Mouse (Mus musculus): ENCODE measurements around the gene C530008M17Rik. TPM values are rescaled to one million over a fixed set of nuclear protein-coding genes. Genes with fewer than 3 reads are reported as not detected.

C530008M17Rik gene
- polyA plus RNA-seq, 1 experiment: 0.48 TPM

GRCm38 (mm10) chr5:76769014-76769413 is 112.7 kb downstream of the C530008M17Rik start:
- H3K27ac ChIP-seq (ENCODE audit: insufficient read depth, low read depth, low read length): no peak overlapping the region
- H3K4me3 ChIP-seq (ENCODE audit: insufficient read depth, low read length): no peak overlapping the region
- TF ChIP-seq CTCF (IDR thresholded peaks at IDR 0.05; ENCODE audit: low read depth, low read length): no peak
- H3K4me1 ChIP-seq (ENCODE audit: control insufficient read depth, insufficient read depth, low read length): peaks cover 5% of the 10 kb centered on the region

GRCm38 (mm10) chr5:76769572-76769971 is 113.3 kb downstream of the C530008M17Rik start:
- H3K27ac ChIP-seq (ENCODE audit: insufficient read depth, low read depth, low read length): no peak overlapping the region
- H3K4me3 ChIP-seq (ENCODE audit: insufficient read depth, low read length): no peak overlapping the region
- no peak for TF ChIP-seq POLR2A (IDR thresholded peaks at IDR 0.05; ENCODE audit: borderline replicate concordance, low read depth, low read length)
- no peak for TF ChIP-seq CTCF (IDR thresholded peaks at IDR 0.05; ENCODE audit: low read depth, low read length)
- peaks cover 5% of the 10 kb centered on the region for H3K4me1 ChIP-seq (ENCODE audit: control insufficient read depth, insufficient read depth, low read length)

GRCm38 (mm10) chr5:76771371-76771770 is 115.1 kb downstream of the C530008M17Rik start:
- Histone ChIP-seq H3K4me1 (ENCODE audit: control insufficient read depth, insufficient read depth, low read length) (peaks cover 5% of the 10 kb centered on the region), H3K27ac (ENCODE audit: insufficient read depth, low read depth, low read length) (no peak overlapping the region)
- TF ChIP-seq CTCF (IDR thresholded peaks at IDR 0.05; ENCODE audit: low read depth, low read length) (no peak), POLR2A (IDR thresholded peaks at IDR 0.05; ENCODE audit: borderline replicate concordance, low read depth, low read length) (no peak)

GRCm38 (mm10) chr5:76772831-76773230 is 116.5 kb downstream of the C530008M17Rik start:
- no peak overlapping the region for H3K27ac ChIP-seq (ENCODE audit: insufficient read depth, low read depth, low read length)
- TF ChIP-seq POLR2A (IDR thresholded peaks at IDR 0.05; ENCODE audit: borderline replicate concordance, low read depth, low read length): no peak
- TF ChIP-seq CTCF (IDR thresholded peaks at IDR 0.05; ENCODE audit: low read depth, low read length): no peak
- peaks cover 5% of the 10 kb centered on the region for H3K4me1 ChIP-seq (ENCODE audit: control insufficient read depth, insufficient read depth, low read length)
- H3K4me3 ChIP-seq (ENCODE audit: insufficient read depth, low read length): no peak overlapping the region

More at GRCm38 (mm10) chr5:76771371-76771770, 115.1 kb downstream of the C530008M17Rik start:
- H3K4me3 ChIP-seq (ENCODE audit: insufficient read depth, low read length): no peak overlapping the region

GRCm38 (mm10) chr5:76773492-76774158 is 117.3 kb downstream of the C530008M17Rik start:
- no peak overlapping the region for H3K27ac ChIP-seq (ENCODE audit: insufficient read depth, low read depth, low read length)
- TF ChIP-seq POLR2A (IDR thresholded peaks at IDR 0.05; ENCODE audit: borderline replicate concordance, low read depth, low read length): no peak
- TF ChIP-seq CTCF (IDR thresholded peaks at IDR 0.05; ENCODE audit: low read depth, low read length): no peak
- H3K4me3 ChIP-seq (ENCODE audit: insufficient read depth, low read length): no peak overlapping the region
- peaks cover 6% of the 10 kb centered on the region for H3K4me1 ChIP-seq (ENCODE audit: control insufficient read depth, insufficient read depth, low read length)

- Histone ChIP-seq H3K4me3 (ENCODE audit: insufficient read depth, low read length) (peak overlapping the region; percentile 53), H3K27ac (ENCODE audit: insufficient read depth, low read depth, low read length) (peak overlapping the region; percentile 49), H3K4me1 (ENCODE audit: control insufficient read depth, insufficient read depth, low read length) (peaks cover 5% of the 10 kb centered on the region)
- TF ChIP-seq CTCF (IDR thresholded peaks at IDR 0.05; ENCODE audit: low read depth, low read length): no peak
- TF ChIP-seq POLR2A (IDR thresholded peaks at IDR 0.05; ENCODE audit: borderline replicate concordance, low read depth, low read length): no peak
Measured at GRCm38 (mm10) chr5:76779094-76779615, 122.8 kb downstream of the C530008M17Rik start.

GRCm38 (mm10) chr5:76781943-76782342 is 125.6 kb downstream of the C530008M17Rik start:
- TF ChIP-seq POLR2A (IDR thresholded peaks at IDR 0.05; ENCODE audit: borderline replicate concordance, low read depth, low read length): no peak
- no peak for TF ChIP-seq CTCF (IDR thresholded peaks at IDR 0.05; ENCODE audit: low read depth, low read length)
- Histone ChIP-seq H3K27ac (ENCODE audit: insufficient read depth, low read depth, low read length) (no peak overlapping the region), H3K4me3 (ENCODE audit: insufficient read depth, low read length) (no peak overlapping the region), H3K4me1 (ENCODE audit: control insufficient read depth, insufficient read depth, low read length) (peaks cover 5% of the 10 kb centered on the region)

- H3K4me3 ChIP-seq (ENCODE audit: insufficient read depth, low read length): no peak overlapping the region
- H3K27ac ChIP-seq (ENCODE audit: insufficient read depth, low read depth, low read length): no peak overlapping the region
- H3K4me1 ChIP-seq (ENCODE audit: control insufficient read depth, insufficient read depth, low read length): peaks cover 5% of the 10 kb centered on the region
- TF ChIP-seq POLR2A (IDR thresholded peaks at IDR 0.05; ENCODE audit: borderline replicate concordance, low read depth, low read length) (no peak), CTCF (IDR thresholded peaks at IDR 0.05; ENCODE audit: low read depth, low read length) (no peak)
Measured at GRCm38 (mm10) chr5:76782414-76783103, 126.2 kb downstream of the C530008M17Rik start.

- TF ChIP-seq CTCF (IDR thresholded peaks at IDR 0.05; ENCODE audit: low read depth, low read length): no peak
- TF ChIP-seq POLR2A (IDR thresholded peaks at IDR 0.05; ENCODE audit: borderline replicate concordance, low read depth, low read length): no peak
- Histone ChIP-seq H3K4me3 (ENCODE audit: insufficient read depth, low read length) (no peak overlapping the region), H3K27ac (ENCODE audit: insufficient read depth, low read depth, low read length) (no peak overlapping the region), H3K4me1 (ENCODE audit: control insufficient read depth, insufficient read depth, low read length) (peaks cover 5% of the 10 kb centered on the region)
Measured at GRCm38 (mm10) chr5:76783104-76783441, 126.8 kb downstream of the C530008M17Rik start.

GRCm38 (mm10) chr5:76784151-76784723 is 127.9 kb downstream of the C530008M17Rik start:
- Histone ChIP-seq H3K27ac (ENCODE audit: insufficient read depth, low read depth, low read length) (no peak overlapping the region), H3K4me3 (ENCODE audit: insufficient read depth, low read length) (no peak overlapping the region), H3K4me1 (ENCODE audit: control insufficient read depth, insufficient read depth, low read length) (0 out of 2 replicates have a peak, but pooled peaks cover 2% of the 10 kb centered on the region)
- TF ChIP-seq CTCF (IDR thresholded peaks at IDR 0.05; ENCODE audit: low read depth, low read length) (no peak), POLR2A (IDR thresholded peaks at IDR 0.05; ENCODE audit: borderline replicate concordance, low read depth, low read length) (no peak)

Measured in bone marrow macrophage, adult 2 months (primary cell).